Mouse (Mus musculus): ENCODE measurements at regions not wholly inside any gene's neighbourhood (a gene's known extent, or its start where the extent isn't known, plus 50 kb on each side); places are given as distances from the start of the nearest gene placed in this dataset.

DNA sequence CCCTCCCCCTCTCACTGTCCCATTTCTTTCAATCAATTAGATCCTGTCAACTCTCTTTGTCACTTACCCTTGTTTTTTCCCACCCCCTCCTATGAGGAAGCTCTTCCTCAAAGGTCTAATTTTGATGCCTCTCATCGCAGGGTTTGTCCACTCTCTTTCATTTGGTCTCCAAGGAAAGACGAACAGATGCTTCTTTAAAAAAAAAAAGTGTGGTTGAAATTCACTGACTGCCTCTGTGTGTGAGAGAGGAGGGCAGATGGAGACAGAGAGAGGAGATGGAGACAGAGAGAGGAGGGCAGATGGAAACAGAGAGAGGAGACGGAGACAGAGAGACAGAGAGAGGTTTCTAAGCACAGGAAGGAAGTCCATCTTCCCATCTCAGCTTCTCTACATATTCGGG is 113.1 kb downstream of the Cartpt start:
- TF ChIP-seq CTCF (IDR thresholded peaks at IDR 0.05; ENCODE audit: low read depth) (no peak), EP300 (IDR thresholded peaks at IDR 0.05; ENCODE audit: low read depth) (no peak)

Measured in liver, postnatal 0 days (tissue).